Mouse (Mus musculus) liver, embryonic 14.5 days (tissue): ENCODE results near the gene Med12.
A peak's percentile ranks its signal among the peaks of the same experiment; 100 is the strongest.

ENCODE experiments used
- CTCF ChIP-seq: IDR thresholded peaks from 2 replicates; pipeline ENCODE4 v1.5.1; 2016; ENCODE audit warnings: antibody characterized with exemption, low read depth, control low read depth
- EP300 ChIP-seq: IDR thresholded peaks from 2 replicates; pipeline ENCODE4 v1.6.1; 2016; ENCODE audit warnings: antibody characterized with exemption, low read depth

DNA sequence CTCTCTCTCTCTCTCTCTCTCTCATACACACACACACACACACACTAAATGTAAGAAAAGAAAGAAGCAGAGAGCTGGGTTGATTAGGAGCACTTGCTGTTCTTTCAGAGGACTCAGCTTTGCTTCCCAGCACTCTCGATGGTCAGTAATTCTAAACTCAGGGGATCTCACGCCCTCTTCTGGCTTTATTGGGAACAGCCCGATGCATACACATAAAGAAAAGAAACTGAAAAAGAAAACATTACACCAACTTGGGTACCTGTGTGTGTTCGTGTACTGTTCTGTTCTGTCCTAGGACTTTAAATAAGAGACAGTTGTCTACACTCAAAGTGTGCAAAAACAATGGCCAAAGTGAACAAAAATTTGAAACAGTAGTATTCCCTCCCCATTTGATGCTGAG lies 64.8 kb downstream of the Med12 start:
- peak; percentile 16; the same call in 1 of the 2 replicates for TF ChIP-seq CTCF
- TF ChIP-seq EP300: no peak
